Mouse (Mus musculus) spleen, postnatal 10 days (tissue): ENCODE data around the gene 4930404H24Rik.
"Not testable (repeated sequence)": the region's sequence is repeated elsewhere in the genome, so short reads cannot be mapped to it uniquely, and the experiment has no call there.

ENCODE experiments used
- DNase-seq, 2 experiments: peaks; one replicate each; pipeline ENCODE4 v3.0.0; 2021 to 2022; ENCODE audit warnings: low spot score in 2 of 2

Gene 4930404H24Rik

GRCm38 (mm10) chr2:153478583-153478982, 14.0 kb upstream of the 4930404H24Rik start:
- DNase-seq: peak; percentile 66 to 78

GRCm38 (mm10) chr2:153479486-153479885, 13.1 kb upstream of the 4930404H24Rik start:
- DNase-seq: no peak

GRCm38 (mm10) chr2:153481108-153481860, 11.3 kb upstream of the 4930404H24Rik start:
- DNase-seq: no peak

- no peak for DNase-seq
Observed at GRCm38 (mm10) chr2:153481861-153482120, 10.8 kb upstream of the 4930404H24Rik start.

- DNase-seq: peak; percentile 66 to 85
Observed at GRCm38 (mm10) chr2:153483118-153483983, 9.2 kb upstream of the 4930404H24Rik start.

GRCm38 (mm10) chr2:153484071-153484470, 8.5 kb upstream of the 4930404H24Rik start:
- DNase-seq: no peak

GRCm38 (mm10) chr2:153490116-153490515, 2.5 kb upstream of the 4930404H24Rik start:
- no peak for DNase-seq

GRCm38 (mm10) chr2:153490940-153491339, 1.6 kb upstream of the 4930404H24Rik start:
- DNase-seq: no peak

- no peak for DNase-seq
Observed at GRCm38 (mm10) chr2:153491512-153492178, 945 bp upstream of the 4930404H24Rik start.

- DNase-seq: peak; percentile 59 to 65
Observed at GRCm38 (mm10) chr2:153492179-153492517, 442 bp upstream of the 4930404H24Rik start.

- DNase-seq: no peak
Observed at GRCm38 (mm10) chr2:153493393-153493731, 772 bp downstream of the 4930404H24Rik start.

GRCm38 (mm10) chr2:153493781-153494292, 1.2 kb downstream of the 4930404H24Rik start:
- DNase-seq: peak; percentile 72 to 77

- peak; percentile 61 to 68 for DNase-seq
Observed at GRCm38 (mm10) chr2:153494293-153494811, 1.8 kb downstream of the 4930404H24Rik start.

- not testable (repeated sequence) for DNase-seq
Observed at GRCm38 (mm10) chr2:153495391-153495790, 2.8 kb downstream of the 4930404H24Rik start.

- peak; percentile 51 to 62 for DNase-seq
Observed at GRCm38 (mm10) chr2:153495818-153496217, 3.2 kb downstream of the 4930404H24Rik start.

- no peak for DNase-seq
Observed at GRCm38 (mm10) chr2:153496301-153496700, 3.7 kb downstream of the 4930404H24Rik start.

- DNase-seq: no peak
Observed at GRCm38 (mm10) chr2:153496898-153497297, 4.3 kb downstream of the 4930404H24Rik start.

GRCm38 (mm10) chr2:153499154-153499553, 6.6 kb downstream of the 4930404H24Rik start:
- no peak for DNase-seq

GRCm38 (mm10) chr2:153506385-153506784, 13.8 kb downstream of the 4930404H24Rik start:
- no peak for DNase-seq

GRCm38 (mm10) chr2:153507969-153508368, 15.4 kb downstream of the 4930404H24Rik start:
- DNase-seq: no peak

- no peak for DNase-seq
Observed at GRCm38 (mm10) chr2:153508405-153508804, 15.8 kb downstream of the 4930404H24Rik start.
